ENCODE assay signal across 11 mouse cellular contexts in the genomic region with DNA sequence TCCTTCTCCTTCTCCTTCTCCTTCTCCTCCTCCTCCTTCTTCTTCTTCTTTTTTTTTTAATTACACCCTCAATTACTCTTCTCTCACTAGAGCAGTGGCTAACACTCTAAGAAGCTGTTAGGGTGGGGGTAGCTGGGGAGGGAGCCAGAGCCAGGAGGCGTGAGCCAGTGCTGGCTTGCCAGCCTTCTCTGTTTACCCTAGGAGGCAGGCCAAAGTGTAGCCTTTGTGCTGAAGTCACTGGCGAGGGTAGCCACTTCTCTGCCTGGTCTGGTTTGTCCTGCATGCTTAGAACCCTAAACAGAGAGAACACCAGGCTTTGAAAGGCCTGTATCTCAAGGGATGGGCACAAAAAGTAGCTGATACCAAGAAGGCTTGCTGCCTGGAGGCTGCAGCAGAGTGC. TPM values are rescaled to one million over a fixed set of nuclear protein-coding genes. Genes with fewer than 3 reads are reported as not detected.
DNase-seq lines count a peak whose midpoint lies in the region; ATAC-seq and TF ChIP-seq lines count a peak whose summit lies in the region.
"Had no signal": no experiment of that assay in that cellular context is flagged by ENCODE, and none has a peak within 500 bp of the region (broad histone marks: within the 10 kb centered on the region; RNA-seq: fewer than 3 reads in every experiment).

No protein-coding gene starts in this region.

- WGBS in kidney, embryonic 16.5 days = 36% methylated on average over 2 of the region's 2 CpGs
- 40% methylated on average over 2 of the region's 2 CpGs for WGBS in liver, embryonic 13.5 days (ENCODE audit: insufficient replicate concordance)
- WGBS in stomach, postnatal 0 days = 30% methylated on average over 2 of the region's 2 CpGs

- TF ChIP-seq EP300 in stomach, postnatal 0 days (optimal IDR thresholded peaks at IDR 0.05) = no peak

- H3K27me3 ChIP-seq in kidney, embryonic 16.5 days (ENCODE audit: insufficient read depth, low read length) = no peaks in the 10 kb centered on the region
- no peaks in the 10 kb centered on the region for H3K27me3 ChIP-seq in liver, embryonic 13.5 days
- no peaks in the 10 kb centered on the region for H3K27me3 ChIP-seq in stomach, postnatal 0 days (ENCODE audit: control insufficient read depth, insufficient read depth, low read length)
- H3K27me3 ChIP-seq: heart, embryonic 13.5 days; limb, embryonic 12.5 days had no signal

- H3K4me3 ChIP-seq in kidney, embryonic 16.5 days (ENCODE audit: low read length) = no peak overlapping the region
- no peak overlapping the region for H3K4me3 ChIP-seq in liver, embryonic 13.5 days (replicated peaks)
- no peak overlapping the region for H3K4me3 ChIP-seq in stomach, postnatal 0 days (ENCODE audit: low read depth, low read length)
- H3K4me3 ChIP-seq: heart, embryonic 13.5 days; limb, embryonic 12.5 days had no signal

- no peak overlapping the region for H3K27ac ChIP-seq in kidney, embryonic 16.5 days (ENCODE audit: low read length)
- no peak overlapping the region for H3K27ac ChIP-seq in liver, embryonic 13.5 days
- peak overlapping the region; percentile 77 for H3K27ac ChIP-seq in stomach, postnatal 0 days (replicated peaks)
- H3K27ac ChIP-seq: limb, embryonic 12.5 days had no signal

- ATAC-seq in kidney, embryonic 16.5 days (ENCODE audit: low FRiP score, low TSS enrichment) = no peak
- ATAC-seq in liver, embryonic 13.5 days (ENCODE audit: low read depth) = 0 out of 2 replicates have a peak, but pooled peaks have one; percentile 53
- ATAC-seq in stomach, postnatal 0 days (ENCODE audit: low FRiP score, low TSS enrichment) = peak; percentile 89

- no peaks in the 10 kb centered on the region for H3K4me1 ChIP-seq in kidney, embryonic 16.5 days (ENCODE audit: insufficient read depth, low read length)
- H3K4me1 ChIP-seq in liver, embryonic 13.5 days (replicated peaks) = peaks cover 21% of the 10 kb centered on the region
- 0 out of 2 replicates have a peak, but pooled peaks cover 6% of the 10 kb centered on the region for H3K4me1 ChIP-seq in stomach, postnatal 0 days (replicated peaks; ENCODE audit: control insufficient read depth, insufficient read depth)
- H3K4me1 ChIP-seq: limb, embryonic 12.5 days had no signal

- H3K9ac ChIP-seq in kidney, embryonic 16.5 days (replicated peaks; ENCODE audit: low read length) = no peak overlapping the region
- H3K9ac ChIP-seq in liver, embryonic 13.5 days = no peak overlapping the region
- no peak overlapping the region for H3K9ac ChIP-seq in stomach, postnatal 0 days (ENCODE audit: low read length)
- H3K9ac ChIP-seq: heart, embryonic 13.5 days; limb, embryonic 12.5 days had no signal

- peak; percentile 34 for DNase-seq in adrenal gland, postnatal 10 days
- no peak for DNase-seq in adrenal gland, postnatal 4 days (ENCODE audit: low spot score in 2 of 2)
- DNase-seq in kidney, postnatal 14 days = peak; percentile 20
- DNase-seq in liver, embryonic 13.5 days = no peak
- peak; percentile 69 for DNase-seq in stomach, postnatal 0 days (ENCODE audit: low spot score)
- DNase-seq in retina, postnatal 1 day = no peak
- DNase-seq in testis, postnatal 10 days (ENCODE audit: low spot score) = no peak
- DNase-seq: embryo, embryonic 11 days had no signal

- H3K9me3 ChIP-seq in kidney, embryonic 16.5 days (ENCODE audit: low read length) = no peaks in the 10 kb centered on the region
- H3K9me3 ChIP-seq in liver, embryonic 13.5 days (replicated peaks) = no peaks in the 10 kb centered on the region
- no peaks in the 10 kb centered on the region for H3K9me3 ChIP-seq in stomach, postnatal 0 days (ENCODE audit: control insufficient read depth, low read length)
- H3K9me3 ChIP-seq: heart, embryonic 13.5 days; limb, embryonic 12.5 days had no signal

- no peak overlapping the region for H3K4me2 ChIP-seq in kidney, embryonic 16.5 days (replicated peaks; ENCODE audit: low read depth, low read length)
- H3K4me2 ChIP-seq in liver, embryonic 13.5 days = no peak overlapping the region
- H3K4me2 ChIP-seq in stomach, postnatal 0 days (replicated peaks; ENCODE audit: low read depth) = no peak overlapping the region
- H3K4me2 ChIP-seq: heart, embryonic 13.5 days; limb, embryonic 12.5 days had no signal

- H3K36me3 ChIP-seq in kidney, embryonic 16.5 days (ENCODE audit: insufficient read depth, low read length) = no peaks in the 10 kb centered on the region
- H3K36me3 ChIP-seq in liver, embryonic 13.5 days = no peaks in the 10 kb centered on the region
- H3K36me3 ChIP-seq in stomach, postnatal 0 days (ENCODE audit: control insufficient read depth, insufficient read depth, low read length) = no peaks in the 10 kb centered on the region
- H3K36me3 ChIP-seq: heart, embryonic 13.5 days; limb, embryonic 12.5 days had no signal

- TF ChIP-seq CTCF in stomach, postnatal 0 days (IDR thresholded peaks at IDR 0.05; ENCODE audit: low read depth) = no peak; the same call in 1 of the 2 replicates

RNA-seq across cellular contexts. Expression of a gene that starts 19.7 kb away (rescaled TPM):
- 10 to 100 TPM; 12.1 to 13.7 TPM for total RNA-seq in adrenal gland, postnatal 10 days (2021)
- 10 to 100 TPM; 29.5 to 29.7 TPM for total RNA-seq in adrenal gland, postnatal 4 days (2021)
- 2.1 and 2.4 TPM in 2 replicates for polyA plus RNA-seq in kidney, embryonic 16.5 days (2015; fragmentation: Nextera tagmentation; extraction: Ambion mirVana)
- polyA plus RNA-seq in liver, embryonic 13.5 days (2015; fragmentation: Nextera tagmentation; extraction: Ambion mirVana) = 2.2 and 2.3 TPM in 2 replicates
- polyA plus RNA-seq in stomach, postnatal 0 days (2015; fragmentation: Nextera tagmentation; extraction: Ambion mirVana) = 3.7 and 3.8 TPM in 2 replicates

Comparison
In these comparisons a context has a peak if more than half of its experiments do, and no peak if none do; other contexts are left out.
1. DNase-seq: peak in adrenal gland, postnatal 10 days (single experiment), kidney, postnatal 14 days (single experiment) and stomach, postnatal 0 days (single experiment); none in adrenal gland, postnatal 4 days (0 of 2), liver, embryonic 13.5 days (single experiment), retina, postnatal 1 day (single experiment) and testis, postnatal 10 days (single experiment).